Mouse (Mus musculus): ENCODE measurements around the gene Cyp2t4. TPM values are rescaled to one million over a fixed set of nuclear protein-coding genes. Genes with fewer than 3 reads are reported as not detected.

Gene Cyp2t4
- total and polyA plus RNA-seq, 2 experiments from 2014 or later: not detected

DNA sequence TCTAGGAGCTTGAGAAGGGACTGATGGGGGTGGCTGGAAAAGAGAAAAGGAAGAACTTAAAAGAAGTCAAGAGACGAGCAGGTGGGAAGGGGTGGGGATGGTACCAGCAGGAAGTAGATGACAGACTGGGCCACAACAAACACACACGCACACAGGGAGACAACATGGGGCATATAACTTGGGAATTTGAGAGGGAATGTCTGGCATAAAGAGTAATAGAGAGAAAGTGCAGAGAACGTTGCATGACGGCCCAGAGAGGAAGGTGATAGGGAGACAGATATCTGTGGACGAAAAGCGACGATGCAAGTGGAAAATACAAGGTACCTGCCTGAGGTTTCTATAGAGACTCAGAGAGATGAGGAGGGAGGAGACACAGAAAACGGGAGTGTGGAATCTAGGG lies 12.2 kb downstream of the Cyp2t4 start:
- ATAC-seq (ENCODE audit: insufficient read depth, low read depth) (no peak), DNase-seq (ENCODE audit: low spot score) (no peak)
- Histone ChIP-seq H3K36me3 (replicated peaks; ENCODE audit: control insufficient read depth, insufficient read depth, low read length) (peaks cover 10% of the 10 kb centered on the region), H3K9me3 (replicated peaks; ENCODE audit: control insufficient read depth, low read length) (no peaks in the 10 kb centered on the region), H3K4me2 (ENCODE audit: low read depth, low read length) (peak overlapping the region; percentile 93), H3K4me3 (ENCODE audit: low read depth, low read length) (peak overlapping the region; percentile 64), H3K4me1 (ENCODE audit: control insufficient read depth, insufficient read depth) (peaks cover 31% of the 10 kb centered on the region), H3K27me3 (ENCODE audit: control insufficient read depth, insufficient read depth, low read length) (no peaks in the 10 kb centered on the region), H3K27ac (ENCODE audit: low read depth) (peak overlapping the region; percentile 95), H3K9ac (replicated peaks; ENCODE audit: low read depth, low read length) (peak overlapping the region; percentile 74)
- 3% methylated on average over 8 of the region's 8 CpGs for WGBS
- TF ChIP-seq CTCF (IDR thresholded peaks at IDR 0.05; ENCODE audit: low read depth) (no peak), EP300 (IDR thresholded peaks at IDR 0.05; ENCODE audit: low read depth) (no peak)

DNA sequence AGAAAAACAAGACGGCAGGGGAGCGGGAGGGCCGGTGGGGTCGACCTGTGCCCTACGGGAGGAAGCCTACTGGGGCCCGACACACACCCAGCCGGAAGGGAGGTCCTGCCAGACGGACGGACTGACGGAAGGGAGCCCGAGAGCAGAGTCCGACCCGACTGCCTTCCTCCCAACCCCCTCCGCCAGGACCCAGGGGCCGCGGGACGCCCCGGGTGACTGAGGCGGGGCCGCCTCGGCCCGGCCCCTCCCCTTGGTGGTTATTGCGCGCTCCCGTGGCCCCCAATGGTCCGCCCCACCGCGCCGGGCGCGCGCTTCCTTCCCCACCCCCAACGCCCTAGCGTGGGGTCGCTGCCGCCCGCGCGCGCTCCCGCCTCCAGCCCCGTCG lies 12.7 kb downstream of the Cyp2t4 start:
- ATAC-seq (ENCODE audit: insufficient read depth, low read depth): peak; percentile 81
- 0% methylated on average over 24 of the region's 43 CpGs for whole genome bisulfite sequencing
- H3K4me1 ChIP-seq (ENCODE audit: control insufficient read depth, insufficient read depth): peaks cover 31% of the 10 kb centered on the region
- DNase-seq (ENCODE audit: low spot score): peak; percentile 81
- H3K36me3 ChIP-seq (replicated peaks; ENCODE audit: control insufficient read depth, insufficient read depth, low read length): peaks cover 15% of the 10 kb centered on the region
- no peaks in the 10 kb centered on the region for H3K9me3 ChIP-seq (replicated peaks; ENCODE audit: control insufficient read depth, low read length)
- TF ChIP-seq CTCF (IDR thresholded peaks at IDR 0.05; ENCODE audit: low read depth) (no peak), EP300 (IDR thresholded peaks at IDR 0.05; ENCODE audit: low read depth) (0 out of 2 replicates have a peak, but pooled peaks have one; percentile 32)
- no peaks in the 10 kb centered on the region for H3K27me3 ChIP-seq (ENCODE audit: control insufficient read depth, insufficient read depth, low read length)
- H3K4me2 ChIP-seq (ENCODE audit: low read depth, low read length): peak overlapping the region; percentile 93
- H3K4me3 ChIP-seq (ENCODE audit: low read depth, low read length): peak overlapping the region; percentile 64
- H3K27ac ChIP-seq (ENCODE audit: low read depth): peak overlapping the region; percentile 95
- peak overlapping the region; percentile 74 for H3K9ac ChIP-seq (replicated peaks; ENCODE audit: low read depth, low read length)

DNA sequence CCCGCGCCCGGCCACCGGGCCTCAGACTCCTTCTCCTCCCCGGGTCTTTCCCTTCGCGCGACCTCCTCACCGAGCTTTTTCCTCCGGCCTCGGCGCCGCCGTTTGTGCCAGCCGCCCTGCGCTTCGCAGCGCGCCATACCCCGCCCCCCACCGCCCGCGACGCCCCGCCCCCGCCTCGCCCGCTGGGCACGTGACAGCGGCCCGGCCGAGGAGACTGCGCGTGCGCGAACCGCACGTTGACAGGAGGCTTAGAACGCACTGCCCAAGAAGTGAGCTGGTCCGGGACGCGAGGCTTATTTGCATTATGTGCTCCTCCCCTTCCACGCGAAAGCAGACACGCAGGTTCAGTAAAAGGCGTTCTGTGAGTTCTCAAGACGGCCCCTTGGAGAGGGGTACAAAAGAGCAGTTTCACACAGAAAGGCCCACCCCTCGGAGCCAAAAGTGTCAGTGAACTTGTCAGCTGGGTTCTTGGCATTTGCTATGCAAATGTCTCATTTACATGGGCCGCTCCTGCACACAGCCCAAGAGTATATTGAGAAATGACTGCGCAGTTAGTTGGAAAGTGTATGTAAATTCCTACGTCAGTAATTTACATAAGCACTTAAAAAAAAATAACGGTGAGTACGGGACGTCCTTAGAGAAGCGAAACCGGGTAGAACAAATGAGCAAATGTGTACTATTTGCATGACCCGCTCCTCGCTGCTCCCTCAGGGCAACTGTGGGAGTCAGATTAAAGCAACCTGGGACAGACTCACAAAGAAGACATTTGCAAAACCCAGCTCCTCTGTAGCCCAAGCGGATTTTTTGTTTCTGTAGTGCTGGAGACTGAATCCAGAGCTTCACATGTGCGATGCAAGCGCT lies 13.3 kb downstream of the Cyp2t4 start, which contains the start of gene Egln2:
Gene Egln2, minus strand, starts transcription at position 189 of the 861 bp plus-strand sequence.
- DNase-seq (ENCODE audit: low spot score) (peak; percentile 94), ATAC-seq (ENCODE audit: insufficient read depth, low read depth) (peak; percentile 87)
- peak within 1 kb of the TSS; percentile 74 for H3K9ac ChIP-seq (replicated peaks; ENCODE audit: low read depth, low read length)
- H3K27ac ChIP-seq (ENCODE audit: low read depth): peak within 1 kb of the TSS; percentile 95
- no peaks in the 10 kb centered on the region for H3K27me3 ChIP-seq (ENCODE audit: control insufficient read depth, insufficient read depth, low read length)
- peak within 1 kb of the TSS; percentile 64 for H3K4me3 ChIP-seq (ENCODE audit: low read depth, low read length)
- H3K36me3 ChIP-seq (replicated peaks; ENCODE audit: control insufficient read depth, insufficient read depth, low read length): peaks cover 21% of the 10 kb centered on the region
- H3K9me3 ChIP-seq (replicated peaks; ENCODE audit: control insufficient read depth, low read length): no peaks in the 10 kb centered on the region
- peak within 1 kb of the TSS; percentile 93 for H3K4me2 ChIP-seq (ENCODE audit: low read depth, low read length)
- TF ChIP-seq EP300 (IDR thresholded peaks at IDR 0.05; ENCODE audit: low read depth): 0 out of 2 replicates have a peak, but pooled peaks have one; percentile 47
- TF ChIP-seq CTCF (IDR thresholded peaks at IDR 0.05; ENCODE audit: low read depth): no peak
- WGBS: under 1% methylated on average over 60 of the region's 61 CpGs
- H3K4me1 ChIP-seq (ENCODE audit: control insufficient read depth, insufficient read depth): peaks cover 31% of the 10 kb centered on the region

DNA sequence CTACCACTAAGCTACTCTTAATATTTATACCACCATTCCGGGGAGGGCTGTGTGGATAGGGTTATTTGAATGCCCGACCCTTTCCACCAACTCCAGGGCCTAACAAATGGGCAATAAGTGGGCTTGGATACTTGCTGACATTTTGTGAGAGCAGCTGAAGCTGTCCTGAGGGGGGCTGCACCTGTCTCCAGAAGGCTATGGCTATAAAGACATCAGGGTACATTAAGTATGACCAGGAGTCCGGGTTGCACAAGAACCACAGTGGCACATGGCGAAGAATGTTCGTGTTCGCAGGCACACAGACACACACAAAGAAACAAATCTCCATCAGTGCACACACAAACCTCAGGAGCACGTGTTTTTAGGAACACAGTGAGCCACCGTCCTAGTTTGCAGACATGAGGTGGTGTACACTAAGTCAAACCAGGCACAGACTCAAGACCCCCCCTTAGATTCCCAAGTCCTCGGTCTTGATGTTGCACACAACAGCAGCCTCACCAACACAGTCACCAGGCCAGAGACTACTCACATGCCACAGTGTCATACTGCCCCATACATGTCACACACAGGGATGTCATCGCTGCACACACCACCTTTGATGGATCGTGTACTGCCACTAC lies 14.1 kb downstream of the Cyp2t4 start:
- DNase-seq (ENCODE audit: low spot score) (no peak), ATAC-seq (ENCODE audit: insufficient read depth, low read depth) (no peak)
- TF ChIP-seq EP300 (IDR thresholded peaks at IDR 0.05; ENCODE audit: low read depth) (no peak), CTCF (IDR thresholded peaks at IDR 0.05; ENCODE audit: low read depth) (no peak)
- Histone ChIP-seq H3K4me1 (ENCODE audit: control insufficient read depth, insufficient read depth) (peaks cover 31% of the 10 kb centered on the region), H3K36me3 (replicated peaks; ENCODE audit: control insufficient read depth, insufficient read depth, low read length) (peaks cover 29% of the 10 kb centered on the region), H3K9ac (replicated peaks; ENCODE audit: low read depth, low read length) (peak overlapping the region; percentile 74), H3K27ac (ENCODE audit: low read depth) (peak overlapping the region; percentile 95), H3K4me3 (ENCODE audit: low read depth, low read length) (peak overlapping the region; percentile 64), H3K4me2 (ENCODE audit: low read depth, low read length) (peak overlapping the region; percentile 93), H3K27me3 (ENCODE audit: control insufficient read depth, insufficient read depth, low read length) (no peaks in the 10 kb centered on the region), H3K9me3 (replicated peaks; ENCODE audit: control insufficient read depth, low read length) (no peaks in the 10 kb centered on the region)
- WGBS: 71% methylated on average over 11 of the region's 11 CpGs

DNA sequence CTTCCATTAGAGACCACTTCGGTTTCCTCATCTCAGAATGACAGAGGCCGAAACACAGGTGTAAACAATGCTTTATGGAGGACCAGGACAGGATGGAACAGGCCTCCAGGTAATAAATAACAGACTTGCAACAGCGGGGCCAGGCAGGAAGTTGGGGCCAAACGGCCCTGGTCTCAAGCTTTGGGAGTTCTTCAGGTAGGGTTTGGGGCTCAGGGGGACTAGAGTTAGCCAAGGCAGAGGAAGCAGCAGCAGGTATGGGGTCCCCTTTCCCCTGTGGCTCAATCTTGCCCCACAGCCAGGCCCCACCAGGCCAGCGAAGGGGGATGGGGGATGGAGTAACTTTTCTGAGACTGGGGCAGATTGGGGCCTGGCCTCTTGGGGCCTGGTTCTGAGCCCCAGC lies 14.9 kb downstream of the Cyp2t4 start:
- TF ChIP-seq CTCF (IDR thresholded peaks at IDR 0.05; ENCODE audit: low read depth) (no peak), EP300 (IDR thresholded peaks at IDR 0.05; ENCODE audit: low read depth) (no peak)
- H3K27ac ChIP-seq (ENCODE audit: low read depth): no peak overlapping the region
- no peaks in the 10 kb centered on the region for H3K27me3 ChIP-seq (ENCODE audit: control insufficient read depth, insufficient read depth, low read length)
- no peak overlapping the region for H3K9ac ChIP-seq (replicated peaks; ENCODE audit: low read depth, low read length)
- H3K4me1 ChIP-seq (ENCODE audit: control insufficient read depth, insufficient read depth): peaks cover 24% of the 10 kb centered on the region
- WGBS: 88% methylated on average over 5 of the region's 5 CpGs
- H3K4me3 ChIP-seq (ENCODE audit: low read depth, low read length): no peak overlapping the region
- H3K36me3 ChIP-seq (replicated peaks; ENCODE audit: control insufficient read depth, insufficient read depth, low read length): peaks cover 37% of the 10 kb centered on the region
- ATAC-seq (ENCODE audit: insufficient read depth, low read depth) (no peak), DNase-seq (ENCODE audit: low spot score) (no peak)
- no peak overlapping the region for H3K4me2 ChIP-seq (ENCODE audit: low read depth, low read length)
- H3K9me3 ChIP-seq (replicated peaks; ENCODE audit: control insufficient read depth, low read length): no peaks in the 10 kb centered on the region

Measured in heart, postnatal 0 days (tissue).